Mouse (Mus musculus): ENCODE measurements around the gene Pigw.
"Not testable (repeated sequence)": the region's sequence is repeated elsewhere in the genome, so short reads cannot be mapped to it uniquely, and the experiment has no call there.

The Pigw gene

GRCm38 (mm10) chr11:84879007-84879771 is 896 bp downstream of the Pigw start:
- DNase-seq (ENCODE audit: low spot score), result no peak

DNA sequence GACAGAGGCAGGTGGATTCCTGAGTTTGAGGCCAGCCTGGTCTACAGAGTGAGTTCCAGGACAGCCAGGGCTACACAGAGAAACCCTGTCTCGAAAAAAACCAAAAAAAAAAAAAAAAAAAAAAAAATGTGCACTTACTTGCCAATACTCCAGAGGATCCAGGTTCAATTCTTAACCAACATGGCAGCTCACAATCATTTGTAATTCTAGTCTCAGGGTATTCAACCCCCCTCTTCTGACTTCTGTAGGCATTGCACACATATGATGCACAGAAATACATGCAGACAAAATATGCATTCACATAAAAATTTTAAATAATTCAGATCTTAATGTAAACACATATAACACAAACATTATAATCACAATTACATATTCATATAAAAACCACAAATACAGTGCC is 4.1 kb downstream of the Pigw start:
- DNase-seq (ENCODE audit: low spot score), result not testable (repeated sequence)

DNA sequence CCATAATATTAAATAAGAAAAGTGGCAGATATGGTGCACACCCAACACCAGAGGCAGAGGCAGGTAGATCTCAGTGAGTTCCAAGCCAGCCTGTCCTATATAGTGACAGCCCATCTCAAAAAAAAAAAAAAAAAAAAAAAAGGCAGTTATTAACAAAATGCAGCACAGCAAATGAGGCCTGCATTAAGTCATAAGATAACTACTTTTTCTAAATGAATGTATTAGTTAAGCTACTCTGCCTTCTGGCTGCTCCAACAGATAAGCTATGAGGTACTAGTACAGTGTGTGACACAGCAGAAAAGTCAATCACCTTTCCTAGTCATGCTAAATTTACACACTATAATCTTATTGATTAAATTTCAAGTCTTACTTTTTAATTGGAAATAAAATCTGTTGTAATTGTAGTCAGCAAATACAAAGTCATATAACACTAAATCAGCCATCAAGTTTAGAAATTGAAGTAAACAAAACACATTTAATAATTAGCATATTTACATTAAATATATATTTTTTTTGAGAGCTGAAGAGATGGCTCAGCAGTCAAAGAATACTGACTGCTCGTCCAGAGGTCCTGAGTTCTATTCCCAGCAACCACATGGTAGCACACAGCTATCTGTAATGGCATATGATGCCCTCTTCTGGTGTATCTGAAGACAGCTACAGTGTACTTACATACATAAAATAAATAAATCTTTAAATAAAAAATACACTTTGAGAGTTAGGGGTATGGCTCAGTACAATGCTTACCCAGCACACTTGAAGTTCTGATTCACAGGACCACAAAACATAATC is 6.8 kb downstream of the Pigw start:
- DNase-seq (ENCODE audit: low spot score), result no peak

DNA sequence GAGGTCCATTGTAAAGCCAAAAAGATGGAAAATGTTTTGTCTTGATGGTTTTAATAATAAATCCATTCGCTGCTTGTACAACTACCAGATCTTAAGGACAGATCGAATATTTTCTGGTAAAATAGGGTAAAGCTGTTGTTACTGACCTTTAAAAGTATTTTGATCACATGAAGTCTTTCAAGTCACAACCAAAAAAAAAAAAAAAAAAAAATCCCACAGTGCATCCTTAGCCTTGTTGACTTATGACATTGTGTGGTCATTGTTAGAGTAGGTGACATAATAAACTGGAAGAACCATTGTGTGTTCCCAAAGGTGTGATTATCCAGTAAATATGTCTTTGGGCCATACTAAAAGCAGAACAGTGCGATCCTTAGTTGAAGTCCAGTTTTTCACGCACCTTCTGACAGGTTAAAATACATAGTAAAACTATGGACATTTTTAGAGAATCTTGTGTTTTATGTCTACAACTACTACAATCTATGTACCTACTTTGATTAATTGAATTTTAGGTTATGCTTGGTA is 8.5 kb downstream of the Pigw start:
- no peak for DNase-seq (ENCODE audit: low spot score)

DNA sequence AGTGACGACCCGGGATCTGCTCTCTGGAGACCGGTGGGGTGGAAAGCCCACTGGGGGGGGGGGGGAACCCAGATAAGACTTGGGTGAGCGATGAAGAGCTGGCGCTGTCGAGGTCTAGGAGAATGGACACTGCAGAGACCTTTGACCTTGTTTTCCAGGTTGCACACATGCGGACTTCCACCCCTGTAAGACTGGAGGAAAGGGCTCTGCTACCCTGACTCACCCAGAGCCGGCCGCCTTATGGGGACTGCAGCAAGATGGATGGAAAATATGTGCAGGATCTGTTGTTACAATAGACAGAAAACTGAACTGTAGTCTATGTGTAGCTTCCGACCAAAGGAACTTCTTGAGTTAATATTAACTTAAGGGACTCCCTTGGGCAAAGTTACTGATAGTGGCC is 9.0 kb downstream of the Pigw start:
- DNase-seq (ENCODE audit: low spot score), result peak; percentile 26

- peak; percentile 69 for DNase-seq (ENCODE audit: low spot score)
Measured at GRCm38 (mm10) chr11:84870337-84871043, 9.6 kb downstream of the Pigw start, which contains the start of gene Ggnbp2. Ggnbp2 (minus strand) TSS chr11:84870817.

DNA sequence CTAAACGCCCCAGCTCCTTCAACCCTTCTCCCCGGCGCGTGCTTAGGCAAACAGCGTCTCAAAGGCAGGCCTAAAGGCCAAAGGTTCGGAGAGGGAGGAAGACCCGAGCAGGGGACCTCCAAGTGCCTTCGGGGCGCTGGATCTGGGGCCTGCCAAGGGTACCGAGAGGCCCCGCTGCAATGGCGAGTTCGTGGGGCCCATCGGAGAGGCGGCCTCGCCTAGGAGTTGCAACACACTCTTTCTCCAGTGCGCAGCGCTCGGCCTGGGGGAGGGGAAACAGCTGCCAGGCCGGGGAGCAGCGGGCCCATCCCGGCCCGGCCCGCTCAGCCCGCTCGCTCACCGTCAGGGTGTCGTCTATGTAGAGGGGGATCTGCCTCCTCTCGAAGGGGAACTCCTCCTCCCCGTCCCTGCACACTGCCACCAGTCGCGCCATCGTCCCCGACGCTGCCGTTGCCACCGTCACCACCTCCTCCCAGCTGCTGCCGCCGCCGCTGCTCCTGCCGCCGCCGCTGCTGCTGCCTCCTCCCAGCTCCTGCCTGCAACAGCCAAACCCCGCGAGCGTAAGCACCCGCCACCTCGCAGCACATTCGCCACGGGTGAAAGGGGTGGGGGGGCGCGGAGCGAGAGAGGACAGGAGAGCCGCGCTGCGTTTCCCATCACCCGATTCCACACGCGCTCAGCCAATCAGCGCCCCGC is 10.4 kb downstream of the Pigw start:
- DNase-seq (ENCODE audit: low spot score), result peak; percentile 74

GRCm38 (mm10) chr11:84868786-84869259 is 11.3 kb downstream of the Pigw start:
- no peak for DNase-seq (ENCODE audit: low spot score)

DNA sequence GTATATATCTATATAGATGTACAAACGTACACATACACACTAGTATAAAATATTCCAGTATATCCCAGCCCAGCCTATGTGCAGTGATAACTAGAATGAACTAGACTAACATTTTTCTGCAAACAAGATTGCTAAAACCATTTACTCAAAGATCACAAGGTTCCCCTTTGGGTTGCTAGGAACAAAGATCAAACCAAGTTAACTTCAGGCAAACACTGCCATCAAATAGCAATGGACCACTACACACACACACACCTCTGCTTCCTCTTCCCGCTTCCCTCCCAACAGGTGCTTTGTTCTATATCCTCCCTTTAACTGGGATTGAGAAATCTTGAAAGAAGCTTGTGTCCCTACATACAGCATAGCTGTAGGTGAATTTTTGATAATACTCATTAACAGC is 12.5 kb downstream of the Pigw start:
- DNase-seq (ENCODE audit: low spot score), result no peak

DNA sequence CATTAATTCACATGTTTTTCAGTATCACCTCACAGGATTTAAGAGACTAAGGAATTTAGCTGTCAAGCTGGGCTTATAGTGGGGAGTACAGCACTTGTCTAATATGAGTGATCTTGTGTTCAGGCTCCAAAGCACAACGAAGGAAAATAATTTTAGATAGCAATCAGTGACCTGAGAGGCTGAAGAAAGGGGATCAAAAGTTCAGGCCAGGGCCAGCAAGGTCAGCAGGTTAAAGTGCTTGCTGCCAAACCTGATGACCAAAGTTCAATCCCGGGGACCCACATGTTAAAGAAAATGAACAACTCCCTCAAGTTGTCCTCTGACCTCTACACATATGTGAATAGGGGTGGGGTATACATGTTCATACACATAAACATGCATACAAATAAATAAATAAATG is 14.8 kb downstream of the Pigw start:
- no peak for DNase-seq (ENCODE audit: low spot score)

DNA sequence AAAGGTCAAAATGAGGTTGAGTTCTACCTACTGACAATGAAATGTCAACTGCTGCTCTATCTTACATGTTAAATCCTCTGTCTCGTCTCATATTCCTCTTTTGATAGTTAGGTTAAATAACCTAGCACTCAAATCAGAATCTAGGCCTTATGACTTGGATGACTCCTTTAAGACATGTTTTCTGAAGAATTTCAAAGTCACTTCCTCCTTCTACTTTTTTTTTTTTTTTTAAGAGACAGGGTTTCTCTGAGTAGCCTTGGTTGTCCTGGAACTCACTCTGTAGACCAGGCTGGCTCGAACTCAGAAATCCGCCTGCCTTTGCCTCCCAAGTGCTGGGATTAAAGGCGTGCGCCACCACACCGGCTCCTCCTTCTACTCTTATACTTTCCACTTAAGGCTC is 24.8 kb downstream of the Pigw start:
- no peak for DNase-seq (ENCODE audit: low spot score)

DNA sequence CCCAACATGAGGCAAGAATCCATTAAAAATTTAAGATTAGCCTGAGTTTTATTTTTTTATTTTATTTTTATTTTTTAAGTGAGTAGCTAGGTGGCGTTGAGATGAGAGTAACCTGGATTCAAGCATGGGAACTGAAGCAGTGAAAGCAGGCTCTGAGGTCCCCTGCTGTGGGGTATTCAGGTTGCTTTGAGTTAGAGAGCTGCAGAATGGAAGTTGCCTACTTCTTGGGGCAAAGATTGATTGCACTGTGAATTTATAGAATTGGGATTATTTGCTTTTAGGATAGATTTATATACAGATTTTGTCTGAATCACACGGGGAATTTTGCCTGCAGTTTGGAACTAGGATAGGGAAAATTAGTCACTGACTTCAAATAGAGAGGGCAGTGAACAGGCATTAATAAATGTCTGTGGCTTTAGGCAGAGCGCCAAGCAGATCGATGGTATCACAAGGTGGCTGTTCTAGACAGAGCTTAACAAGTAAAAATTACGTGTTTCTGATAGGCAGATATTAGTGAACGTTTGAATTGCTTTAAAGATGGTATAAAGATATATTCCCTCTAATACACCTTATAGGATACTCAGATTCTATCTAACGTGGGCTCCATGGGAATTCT is 32.5 kb downstream of the Pigw start:
- DNase-seq (ENCODE audit: low spot score), result no peak

- DNase-seq (ENCODE audit: low spot score), result no peak
Measured at GRCm38 (mm10) chr11:84846741-84847474, 33.2 kb downstream of the Pigw start.

DNA sequence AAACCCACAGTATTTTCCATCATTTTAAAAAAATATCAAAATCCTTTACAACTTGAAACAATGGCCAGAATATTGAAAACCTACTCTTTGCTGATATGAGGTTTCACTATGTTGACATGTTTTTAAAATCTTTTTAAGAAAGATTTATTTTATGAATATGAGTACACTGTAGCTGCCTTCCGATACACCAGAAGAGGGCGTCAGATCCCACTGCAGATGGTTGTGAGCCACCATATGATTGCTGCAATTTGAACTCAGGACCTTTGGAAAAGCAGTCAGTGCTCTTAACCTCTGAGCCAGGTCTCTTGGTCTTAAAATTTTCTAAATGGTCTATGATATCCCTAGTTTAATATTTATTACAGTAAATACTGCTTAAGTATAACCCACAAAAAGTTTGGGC is 40.8 kb downstream of the Pigw start:
- no peak for DNase-seq (ENCODE audit: low spot score)

DNA sequence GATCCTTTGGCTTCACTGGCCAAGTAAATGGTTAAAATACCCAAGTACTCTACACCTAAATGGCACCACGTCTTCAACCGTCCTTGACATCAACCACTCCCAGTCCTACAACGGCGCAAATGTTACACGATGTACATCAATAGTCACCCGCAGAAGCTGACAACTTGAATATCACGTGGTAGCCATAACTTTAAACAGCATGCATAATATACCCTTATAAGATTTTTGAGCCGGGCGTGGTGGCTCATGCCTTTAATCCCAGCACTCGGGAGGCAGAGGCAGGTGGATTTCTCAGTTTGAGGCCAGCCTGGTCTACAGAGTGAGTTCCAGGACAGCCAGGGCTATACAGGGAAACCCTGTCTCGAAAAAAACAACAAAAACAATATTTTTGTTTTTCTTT is 50.6 kb downstream of the Pigw start:
- not testable (repeated sequence) for DNase-seq (ENCODE audit: low spot score)

- peak; percentile 46 for DNase-seq (ENCODE audit: low spot score)
Measured at GRCm38 (mm10) chr11:84828516-84829399, 51.3 kb downstream of the Pigw start, which contains the start of gene Dhrs11. Dhrs11 (minus strand) TSS chr11:84828994.

GRCm38 (mm10) chr11:84827901-84828503 is 52.1 kb downstream of the Pigw start:
- DNase-seq (ENCODE audit: low spot score), result no peak

DNA sequence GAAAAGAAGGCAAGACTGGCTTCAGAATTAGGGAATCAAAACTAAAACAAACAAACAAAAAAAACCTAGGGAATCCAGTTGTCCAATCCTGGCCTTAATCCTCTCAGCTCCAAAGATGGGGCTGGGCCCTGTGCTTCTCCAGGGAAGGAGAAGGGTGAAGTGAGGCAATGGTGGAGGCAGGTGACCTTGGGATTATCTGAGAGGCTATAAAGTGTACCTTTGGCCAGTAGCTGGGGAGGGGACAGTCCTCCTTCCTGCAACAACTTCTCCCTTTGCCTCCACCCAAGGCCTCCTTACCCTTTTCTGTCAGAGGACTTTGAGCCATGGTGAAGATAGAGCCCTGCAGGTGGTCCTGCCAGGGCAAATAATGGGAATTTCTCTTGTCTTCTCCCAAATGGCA is 52.6 kb downstream of the Pigw start:
- no peak for DNase-seq (ENCODE audit: low spot score)
